Mouse (Mus musculus): ENCODE results near the gene Esrra.
"Not testable (repeated sequence)": the region's sequence is repeated elsewhere in the genome, so short reads cannot be mapped to it uniquely, and the experiment has no call there.

The Esrra gene

DNA sequence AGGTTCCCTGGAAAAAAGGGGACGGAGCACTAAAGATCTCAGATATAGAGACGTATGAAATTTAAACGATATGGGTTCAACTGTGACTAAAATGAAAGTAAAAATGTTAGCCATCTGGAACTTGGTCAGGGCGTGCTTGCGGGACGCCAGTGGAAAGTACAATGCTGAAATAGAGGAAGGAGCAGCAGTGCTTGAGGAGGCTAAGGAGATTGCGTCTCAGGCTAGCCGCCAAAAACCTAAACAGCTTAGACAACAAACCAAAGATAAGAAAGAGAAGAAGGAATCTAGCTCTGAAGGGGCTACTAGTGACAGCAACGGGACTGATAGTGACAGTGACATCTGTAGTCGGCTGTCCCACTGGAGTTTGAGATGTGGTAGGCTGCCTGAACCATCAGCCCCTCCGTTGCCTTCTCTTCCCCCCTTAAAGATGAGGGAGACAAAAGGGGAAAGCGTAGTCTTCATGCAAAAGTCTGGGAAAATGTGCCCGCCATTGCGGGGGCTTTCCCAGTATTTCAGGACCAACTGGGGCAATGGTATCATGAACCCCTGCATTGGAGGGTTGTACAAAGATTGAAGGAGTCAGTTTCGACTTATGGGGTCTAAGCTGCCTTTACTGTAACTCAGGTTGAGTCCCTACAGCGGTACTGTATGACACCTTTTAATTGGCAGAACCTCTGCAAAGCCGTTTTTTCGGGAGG is 25.9 kb downstream of the Esrra start:
- not testable (repeated sequence) for DNase-seq

DNA sequence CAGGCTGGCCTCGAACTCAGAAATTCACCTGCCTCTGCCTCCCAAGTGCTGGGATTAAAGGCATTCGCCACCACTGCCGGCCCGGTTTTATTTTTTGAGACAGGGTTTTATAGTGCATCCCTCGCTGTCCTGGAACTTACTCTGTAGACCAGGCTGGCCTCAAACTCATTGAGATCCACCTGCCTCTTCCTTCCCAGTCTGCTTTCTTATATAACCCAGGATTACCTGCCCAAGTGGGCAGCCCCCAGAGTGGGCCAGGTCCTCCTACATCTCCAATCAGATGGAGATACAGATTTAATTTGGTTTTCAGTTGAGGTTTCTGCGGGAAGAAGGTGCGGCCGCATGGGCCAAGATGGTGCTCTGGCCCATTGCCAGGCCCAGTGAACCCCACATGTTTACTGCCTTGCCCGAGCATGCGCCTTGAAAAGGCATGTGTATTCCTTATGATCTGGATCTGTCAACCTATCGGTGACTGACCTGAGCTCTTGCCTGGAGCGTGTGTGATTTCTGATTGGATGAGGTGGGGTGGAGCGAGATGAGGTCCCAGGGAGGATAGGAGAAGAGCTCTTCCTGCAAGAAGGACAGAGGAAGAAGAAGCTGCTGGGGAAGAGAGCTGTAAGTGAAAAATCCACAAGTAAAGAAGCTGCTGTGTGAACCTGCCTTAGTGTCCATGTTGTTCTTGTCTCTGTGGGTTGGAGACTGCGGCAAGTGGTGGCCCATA is 27.7 kb downstream of the Esrra start:
- no peak for DNase-seq

DNA sequence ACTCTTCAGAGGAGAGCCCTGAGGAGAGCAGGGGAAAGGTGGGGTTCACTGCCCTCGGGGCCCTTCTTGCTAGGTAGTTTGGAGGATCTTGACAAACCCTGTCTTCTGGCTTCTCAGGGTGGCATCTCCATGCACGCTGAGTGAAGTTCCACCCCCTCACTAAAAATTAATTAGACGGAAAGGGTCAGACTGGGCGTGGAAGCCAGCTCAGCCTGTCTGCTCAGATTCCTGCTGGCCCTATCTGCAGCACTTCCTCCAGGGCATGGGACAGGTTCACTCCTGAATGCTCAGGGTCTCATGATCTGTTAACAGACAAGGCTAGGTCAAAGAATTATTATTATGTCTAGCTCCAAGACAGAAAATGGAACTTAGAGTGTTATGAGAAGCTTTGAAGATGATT is 29.1 kb downstream of the Esrra start:
- DNase-seq: no peak

DNA sequence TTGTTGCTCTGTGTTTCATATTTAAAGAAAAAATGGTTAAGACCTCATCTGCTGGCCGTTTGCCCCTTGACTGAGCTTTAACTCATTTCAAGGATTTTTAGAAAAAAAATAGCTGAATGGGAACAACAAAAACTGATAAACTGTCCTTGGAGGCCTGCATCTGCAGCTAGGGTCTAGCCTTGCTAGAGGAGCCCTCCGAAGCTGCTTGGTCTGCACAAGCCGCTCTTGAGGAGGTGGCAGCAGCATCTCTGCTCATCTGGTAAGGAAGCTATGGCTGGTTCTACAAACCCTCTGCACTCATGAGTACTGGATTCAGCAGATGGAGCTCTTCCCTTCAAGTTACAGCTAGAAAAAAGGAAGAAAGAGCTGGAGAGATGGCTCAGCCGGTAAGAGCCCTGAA is 43.6 kb downstream of the Esrra start:
- no peak for DNase-seq

DNA sequence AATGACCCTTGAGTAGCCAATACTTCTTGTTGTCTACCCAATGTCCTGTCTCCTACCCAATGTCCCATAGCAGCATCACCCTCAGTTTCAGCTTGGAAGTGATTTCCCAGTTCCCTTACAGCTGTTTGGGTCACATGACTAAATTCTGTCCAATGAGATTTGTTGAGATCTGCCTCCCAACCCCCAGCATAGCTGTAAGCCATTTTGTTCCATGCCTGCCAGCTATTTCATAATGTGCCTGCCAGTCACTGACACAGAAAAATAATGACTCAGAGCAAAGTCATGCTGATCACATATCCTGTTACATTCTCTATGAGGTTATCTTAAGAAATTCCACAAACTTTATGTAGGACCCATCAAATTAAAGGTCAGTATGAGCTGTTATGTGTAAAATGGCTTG is 44.8 kb downstream of the Esrra start:
- no peak for DNase-seq

DNA sequence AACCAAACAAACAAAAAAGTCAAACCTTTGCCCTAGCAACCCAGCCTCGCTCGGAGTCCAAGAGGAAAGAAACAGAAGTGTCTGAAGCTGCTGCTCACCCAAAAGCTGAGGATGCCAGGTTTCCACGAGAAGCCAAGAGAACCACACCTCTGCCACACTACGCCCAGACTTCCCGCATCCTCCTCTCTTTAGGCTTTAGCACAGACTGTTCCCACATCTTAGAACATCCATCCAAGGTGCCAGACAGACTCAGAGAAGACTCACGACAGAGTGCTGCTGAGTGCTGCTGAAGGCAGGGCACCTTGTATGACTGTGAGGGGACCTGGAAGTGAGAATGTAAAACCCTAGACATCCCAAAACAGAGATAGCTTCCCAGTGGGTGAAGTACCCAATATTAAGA is 45.8 kb downstream of the Esrra start:
- DNase-seq: no peak

DNA sequence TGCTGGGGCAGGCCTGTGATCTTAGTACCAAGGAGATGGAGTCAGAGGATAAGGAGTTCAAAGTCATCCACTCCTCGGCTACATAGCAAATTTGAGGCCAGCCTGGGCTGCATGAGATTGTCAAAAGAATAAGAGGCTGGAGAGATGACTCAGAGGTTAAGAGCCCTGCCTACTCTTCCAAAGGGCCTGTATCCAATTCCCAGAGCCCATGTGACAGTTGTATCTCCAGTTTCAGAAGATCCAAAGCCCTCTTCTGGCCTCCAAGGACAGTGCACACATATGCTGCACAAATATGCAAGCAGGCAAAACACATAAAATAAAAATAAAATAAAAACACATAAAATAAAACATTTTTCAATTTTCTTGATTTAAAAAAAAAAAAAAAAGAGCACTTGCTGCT is 47.4 kb downstream of the Esrra start:
- no peak for DNase-seq

DNA sequence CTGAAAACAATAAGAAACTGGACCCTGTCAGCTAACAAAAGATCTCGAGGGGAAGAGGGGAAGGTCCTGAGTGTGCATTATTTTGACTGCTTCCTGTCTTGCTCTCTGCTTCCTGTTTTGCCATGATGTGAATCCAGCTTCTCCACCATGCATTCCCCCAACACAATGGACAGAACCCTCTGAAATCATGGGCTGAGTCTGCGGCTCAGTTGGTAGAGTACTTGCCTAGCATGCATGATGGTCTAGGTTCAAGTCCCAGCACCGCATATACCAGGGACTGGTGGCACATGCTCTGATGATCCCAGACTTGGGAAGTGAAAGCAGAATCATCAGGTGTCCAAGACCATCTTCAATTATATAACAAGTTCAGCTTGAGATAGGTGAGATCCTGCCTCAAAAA is 48.9 kb downstream of the Esrra start:
- DNase-seq: no peak

DNA sequence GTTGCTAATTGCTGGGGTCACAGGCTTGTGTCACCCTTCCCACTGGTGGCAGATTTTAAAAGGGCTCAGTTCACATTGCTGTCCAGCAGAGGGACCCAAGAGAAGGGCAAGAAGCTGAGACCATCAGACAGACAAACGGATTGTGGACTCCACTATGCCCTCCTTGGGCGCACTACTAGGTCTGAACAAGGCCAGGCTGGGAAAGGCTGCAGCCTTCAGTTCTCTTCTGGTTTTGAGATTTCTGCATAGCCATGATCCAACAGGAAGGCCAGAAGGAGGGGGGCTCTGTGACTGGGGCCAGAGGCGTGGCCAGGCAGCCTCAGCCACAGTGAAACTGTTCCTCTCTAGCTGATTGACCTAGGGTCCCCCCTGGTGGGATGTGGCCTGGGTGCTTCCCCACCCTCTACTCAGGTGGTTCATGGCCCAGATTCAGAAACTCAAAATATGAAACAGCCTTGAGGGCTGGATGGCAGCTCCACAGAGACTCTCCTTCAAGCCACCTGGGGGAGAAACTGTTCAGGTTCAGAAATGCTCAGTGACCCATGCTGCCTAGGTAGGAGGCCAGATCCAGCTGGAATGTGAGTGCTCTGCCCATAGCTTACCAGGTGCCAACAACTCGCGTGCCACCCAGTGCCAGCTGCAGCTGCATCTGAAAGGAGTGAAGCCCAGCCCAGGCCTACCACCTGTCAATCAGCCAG is 49.9 kb downstream of the Esrra start:
- DNase-seq: peak; percentile 70

DNA sequence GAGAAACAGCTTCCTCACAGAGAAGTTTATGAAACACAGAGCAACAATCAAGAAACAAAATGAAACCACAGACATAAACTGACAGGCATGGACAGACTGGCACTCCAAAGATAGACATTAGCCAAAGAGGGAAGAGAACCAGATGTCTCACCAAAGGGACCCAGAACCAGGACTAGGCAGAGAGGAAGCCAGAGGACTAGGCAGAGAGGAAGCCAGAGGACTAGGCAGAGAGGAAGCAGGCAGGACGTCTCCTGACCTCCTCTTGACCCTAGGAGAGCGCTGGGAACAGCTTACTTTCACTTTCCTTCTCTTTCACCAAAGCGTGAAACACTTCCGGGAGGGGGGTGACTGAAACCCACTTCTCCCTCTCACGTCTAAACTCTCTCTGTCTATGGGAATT is 52.3 kb downstream of the Esrra start:
- peak; percentile 53 for DNase-seq

DNA sequence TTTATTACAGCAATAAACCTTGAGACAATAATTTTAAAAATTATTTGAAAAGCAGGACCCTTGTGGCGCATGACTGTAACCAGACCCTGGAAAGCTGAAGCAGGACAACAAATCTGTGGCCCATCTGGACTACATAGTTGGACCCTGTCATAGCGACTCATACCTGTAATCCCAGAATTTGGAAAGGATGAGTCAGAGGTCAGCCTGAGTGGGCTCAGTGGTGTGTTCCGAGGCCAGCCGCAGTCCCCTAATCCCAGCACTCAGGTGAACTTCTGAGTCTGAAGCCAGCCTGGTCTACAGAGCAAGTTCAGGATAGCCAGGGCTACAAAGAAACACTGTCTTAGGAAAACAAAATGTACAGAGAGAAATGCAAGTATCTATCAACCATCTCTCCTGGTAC is 60.2 kb downstream of the Esrra start:
- DNase-seq: no peak
